Mouse (Mus musculus) stomach, postnatal 0 days (tissue): ENCODE measurements at regions not wholly inside any gene's neighbourhood (a gene's known extent, or its start where the extent isn't known, plus 50 kb on each side); places are given as distances from the start of the nearest gene placed in this dataset.

ENCODE experiments used
- ATAC-seq: fragments of 200-750 bp; cut with Nextera tagmentation; 2 replicates; pipeline ENCODE4 v1.8.0; 2017; ENCODE audit not compliant: low FRiP score, low TSS enrichment
- DNase-seq: peaks from one replicate; pipeline ENCODE4 v3.0.0-alpha.2; 2016; ENCODE audit warnings: low spot score
- H3K27ac ChIP-seq: fragments of 300-500 bp; sonication (generic); replicated peaks from 2 replicates; pipeline ENCODE4 v1.5.1; 2014; ENCODE audit warnings: mild to moderate bottlenecking, control low read depth
- H3K27me3 ChIP-seq: fragments of 300-500 bp; sonication (generic); 2 replicates; pipeline ENCODE4 v1.6.1; 2014; ENCODE audit warnings: low read length; ENCODE audit not compliant: control insufficient read depth, insufficient read depth
- H3K36me3 ChIP-seq: fragments of 300-500 bp; sonication (generic); 2 replicates; pipeline ENCODE4 v1.6.1; 2014; ENCODE audit warnings: low read length, mixed read lengths; ENCODE audit not compliant: control insufficient read depth, insufficient read depth
- H3K4me1 ChIP-seq: fragments of 300-500 bp; sonication (generic); replicated peaks from 2 replicates; pipeline ENCODE4 v1.6.1; 2014; ENCODE audit warnings: antibody characterized with exemption; ENCODE audit not compliant: control insufficient read depth, insufficient read depth
- H3K4me2 ChIP-seq: fragments of 300-500 bp; sonication (generic); replicated peaks from 2 replicates; pipeline ENCODE4 v1.6.1; 2014; ENCODE audit warnings: low read depth, mild to moderate bottlenecking, control low read depth, moderate library complexity
- H3K4me3 ChIP-seq: fragments of 300-500 bp; sonication (generic); 2 replicates; pipeline ENCODE4 v1.5.1; 2014; ENCODE audit warnings: low read depth, low read length, control low read depth
- H3K9ac ChIP-seq: fragments of 300-500 bp; sonication (generic); 2 replicates; pipeline ENCODE4 v1.6.1; 2014; ENCODE audit warnings: mild to moderate bottlenecking, low read length, control low read depth, mixed read lengths
- H3K9me3 ChIP-seq: fragments of 300-500 bp; sonication (generic); 2 replicates; pipeline ENCODE4 v1.6.1; 2016; ENCODE audit warnings: low read length; ENCODE audit not compliant: control insufficient read depth
- CTCF ChIP-seq: IDR thresholded peaks from 2 replicates; pipeline ENCODE4 v1.5.1; 2016; ENCODE audit warnings: antibody characterized with exemption, low read depth, mild to moderate bottlenecking, moderate library complexity
- EP300 ChIP-seq: optimal IDR thresholded peaks from 2 replicates; pipeline ENCODE3; 2016; ENCODE audit warnings: antibody characterized with exemption
- WGBS: fragments of 180-500 bp; shearing (Covaris S2); extraction: QIAGEN DNeasy Blood & Tissue Kit; methylation state at CpG from one replicate; pipeline ENCODE4 v1.1.7; 2014; 5-methylcytosine and 5-hydroxymethylcytosine counted together

DNA sequence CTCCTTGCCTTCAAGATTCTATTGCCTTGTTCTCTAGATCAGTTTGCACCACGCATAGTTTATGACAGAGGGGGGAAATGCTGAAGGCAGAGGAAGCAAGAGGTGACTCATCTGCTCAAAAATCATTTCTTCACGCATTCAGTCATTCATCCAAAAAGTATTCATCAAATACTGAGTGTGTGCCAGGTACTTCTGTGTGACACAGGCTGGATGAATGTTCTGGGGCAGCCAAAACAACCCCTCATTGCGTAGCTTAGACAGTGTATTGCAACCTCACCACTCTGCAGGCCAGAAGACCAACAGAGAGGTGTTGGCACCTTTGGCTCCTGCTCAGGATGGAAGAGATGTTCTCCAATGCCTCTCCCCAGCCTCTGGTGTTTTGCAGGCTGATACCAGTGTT is 72.9 kb upstream of the Lnx1 start:
- Histone ChIP-seq H3K4me2 (no peak overlapping the region), H3K9ac (no peak overlapping the region), H3K9me3 (no peaks in the 10 kb centered on the region), H3K27me3 (no peaks in the 10 kb centered on the region), H3K4me3 (no peak overlapping the region), H3K36me3 (no peaks in the 10 kb centered on the region), H3K27ac (no peak overlapping the region), H3K4me1 (no peaks in the 10 kb centered on the region)
- ATAC-seq (no peak), DNase-seq (no peak)
- TF ChIP-seq EP300 (no peak), CTCF (no peak)
- 65% methylated on average over 3 of the region's 3 CpGs for WGBS

DNA sequence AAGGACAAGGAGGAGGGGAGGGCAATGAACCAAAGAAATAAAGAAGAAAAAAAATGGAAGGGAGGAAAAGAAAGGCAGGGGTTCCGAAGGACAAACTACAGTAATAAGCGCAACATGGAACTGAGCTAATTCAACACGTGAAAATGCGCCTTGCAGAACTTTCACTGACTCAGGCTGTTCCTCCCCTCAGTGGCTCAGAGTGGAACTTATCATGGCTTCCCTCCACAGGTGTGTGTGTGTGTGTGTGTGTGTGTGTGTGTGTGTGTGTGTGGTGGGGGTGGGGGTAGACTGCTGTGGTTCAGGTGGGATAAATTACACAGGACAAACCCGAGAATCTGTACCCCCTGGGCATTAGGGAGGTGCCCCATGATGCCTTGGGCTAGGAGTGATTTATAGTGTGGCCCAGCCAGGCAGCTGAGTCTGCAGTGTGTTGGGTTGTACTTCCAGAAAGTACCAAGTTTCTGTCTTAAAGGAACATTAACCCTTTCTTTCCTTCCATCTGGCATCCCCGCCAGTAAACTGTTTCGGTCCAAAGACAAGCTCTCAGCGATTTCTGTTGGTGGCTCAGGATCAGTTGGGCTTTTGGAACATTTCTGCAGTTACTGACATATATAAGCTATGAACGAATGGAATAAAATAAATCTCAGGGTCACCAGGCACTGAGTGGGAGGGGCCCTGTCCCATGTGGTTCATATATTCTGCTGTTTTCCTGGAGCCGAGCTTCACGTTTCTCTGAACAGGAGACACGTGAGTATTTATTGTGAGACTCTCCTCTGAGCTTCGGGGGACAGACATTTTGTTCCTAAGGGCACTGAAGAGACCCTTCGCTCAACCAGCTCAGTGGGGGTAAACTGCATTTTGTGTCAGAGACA is 71.1 kb upstream of the Lnx1 start:
- no peak for ATAC-seq
- no peak for DNase-seq
- Histone ChIP-seq H3K9ac (no peak overlapping the region), H3K27me3 (no peaks in the 10 kb centered on the region), H3K27ac (no peak overlapping the region), H3K9me3 (no peaks in the 10 kb centered on the region), H3K4me1 (no peaks in the 10 kb centered on the region), H3K4me2 (no peak overlapping the region), H3K4me3 (no peak overlapping the region), H3K36me3 (no peaks in the 10 kb centered on the region)
- 71% methylated on average over 14 of the region's 14 CpGs for WGBS
- TF ChIP-seq CTCF (no peak), EP300 (no peak)

DNA sequence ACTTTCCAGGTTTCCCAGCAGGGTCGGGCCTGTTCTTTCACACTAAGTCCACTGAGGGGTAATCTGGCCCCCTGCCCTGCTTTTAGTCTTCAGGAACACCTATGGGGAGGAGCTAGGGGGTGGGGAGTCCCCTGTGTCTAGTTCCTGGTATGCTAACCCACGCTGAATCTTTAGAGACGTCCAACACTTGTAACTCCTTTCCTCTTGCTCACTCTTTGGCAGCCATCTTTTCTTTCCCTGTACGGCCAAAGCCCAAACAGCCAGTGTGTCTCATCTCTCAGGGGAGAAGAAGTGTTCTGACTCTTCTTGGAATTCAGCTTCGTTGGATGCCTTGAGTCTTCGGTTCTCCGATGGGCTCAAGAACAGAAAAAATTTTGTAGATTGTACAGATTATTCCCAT is 68.4 kb upstream of the Lnx1 start:
- H3K27me3 ChIP-seq: no peaks in the 10 kb centered on the region

DNA sequence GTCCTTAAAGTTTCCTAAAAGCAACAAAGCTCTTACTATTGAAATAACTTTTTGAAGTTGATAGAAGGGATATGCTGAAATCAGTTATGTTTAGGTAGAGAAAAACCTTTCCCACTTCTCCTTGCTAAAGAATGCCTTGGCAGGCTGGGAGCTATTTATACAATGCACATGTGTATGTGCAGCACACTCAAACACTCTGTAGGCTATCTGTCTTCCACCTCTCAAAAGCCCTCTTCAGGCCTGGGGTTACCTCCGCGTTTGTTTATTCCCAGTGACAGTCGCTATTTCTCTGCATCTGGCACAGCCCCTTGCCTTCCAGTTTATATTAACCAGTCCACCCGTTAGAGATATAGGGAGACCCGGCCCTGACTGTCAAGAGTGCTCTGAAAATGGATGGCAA is 66.3 kb upstream of the Lnx1 start:
- H3K4me2 ChIP-seq: no peak overlapping the region
- 28% methylated on average over 5 of the region's 5 CpGs for WGBS
- DNase-seq (no peak), ATAC-seq (no peak)
- H3K9ac ChIP-seq: no peak overlapping the region
- H3K4me3 ChIP-seq: no peak overlapping the region
- TF ChIP-seq EP300 (no peak), CTCF (no peak)
- no peaks in the 10 kb centered on the region for H3K9me3 ChIP-seq
- H3K36me3 ChIP-seq: no peaks in the 10 kb centered on the region
- no peaks in the 10 kb centered on the region for H3K27me3 ChIP-seq
- H3K27ac ChIP-seq: no peak overlapping the region
- no peaks in the 10 kb centered on the region for H3K4me1 ChIP-seq

More for the DNA sequence above, 68.4 kb upstream of the Lnx1 start:
- TF ChIP-seq CTCF (no peak), EP300 (no peak)
- no peaks in the 10 kb centered on the region for H3K9me3 ChIP-seq
- no peak overlapping the region for H3K4me3 ChIP-seq
- H3K4me2 ChIP-seq: no peak overlapping the region
- no peaks in the 10 kb centered on the region for H3K4me1 ChIP-seq
- WGBS: 68% methylated on average over 7 of the region's 7 CpGs
- DNase-seq (no peak), ATAC-seq (no peak)
- no peak overlapping the region for H3K9ac ChIP-seq
- no peaks in the 10 kb centered on the region for H3K36me3 ChIP-seq
- no peak overlapping the region for H3K27ac ChIP-seq

DNA sequence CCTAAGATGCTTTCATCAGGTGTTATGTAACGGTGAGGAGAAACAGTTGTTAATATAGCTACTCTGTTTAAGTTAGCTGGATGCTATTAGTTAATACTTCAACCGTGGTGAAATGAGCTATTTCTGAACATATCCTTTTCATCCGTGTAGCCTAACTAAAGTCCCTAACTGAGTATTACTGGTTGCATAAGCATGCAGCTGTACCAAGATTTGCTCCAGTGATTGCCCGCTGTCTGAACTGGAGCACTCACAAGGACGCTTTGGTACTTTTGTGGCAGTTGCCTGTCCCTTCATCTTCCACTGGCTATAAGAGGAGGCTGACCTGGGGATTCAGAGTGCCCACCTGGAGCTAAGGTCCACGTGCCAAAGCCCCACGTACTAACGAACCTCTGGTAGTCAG is 65.3 kb upstream of the Lnx1 start:
- Histone ChIP-seq H3K9me3 (no peaks in the 10 kb centered on the region), H3K9ac (no peak overlapping the region), H3K4me3 (no peak overlapping the region), H3K27me3 (no peaks in the 10 kb centered on the region), H3K4me2 (no peak overlapping the region), H3K4me1 (no peaks in the 10 kb centered on the region), H3K27ac (no peak overlapping the region), H3K36me3 (no peaks in the 10 kb centered on the region)
- TF ChIP-seq CTCF (no peak), EP300 (no peak)
- 57% methylated on average over 8 of the region's 8 CpGs for WGBS
- ATAC-seq: no peak
- DNase-seq: no peak

DNA sequence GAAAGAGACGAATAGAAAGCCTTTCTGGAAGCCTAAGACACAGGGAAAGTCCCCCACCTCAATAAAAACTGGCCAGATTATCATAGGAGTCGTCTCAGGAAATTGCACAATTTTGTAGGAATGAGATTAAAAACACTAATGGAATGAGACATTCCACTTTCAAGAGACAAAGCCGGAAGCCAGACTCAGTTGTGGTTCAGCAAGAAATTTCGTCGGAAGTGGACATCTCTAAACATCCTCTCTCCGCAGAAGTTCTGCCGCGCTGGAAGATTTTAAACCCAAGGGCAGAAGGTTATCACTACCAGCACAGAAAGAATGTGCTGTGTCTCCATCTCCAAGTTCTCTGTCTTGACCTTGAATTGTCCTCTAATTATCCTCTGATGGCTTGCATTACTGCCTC is 63.5 kb upstream of the Lnx1 start:
- Histone ChIP-seq H3K4me2 (no peak overlapping the region), H3K9ac (no peak overlapping the region), H3K4me1 (no peaks in the 10 kb centered on the region), H3K27ac (no peak overlapping the region), H3K4me3 (no peak overlapping the region), H3K9me3 (no peaks in the 10 kb centered on the region), H3K36me3 (no peaks in the 10 kb centered on the region), H3K27me3 (no peaks in the 10 kb centered on the region)
- TF ChIP-seq CTCF (no peak), EP300 (no peak)
- 70% methylated on average over 8 of the region's 8 CpGs for WGBS
- DNase-seq (no peak), ATAC-seq (no peak)
